Mouse (Mus musculus) forebrain, embryonic 16.5 days (tissue): ENCODE results near the gene Palm3. TPM values are rescaled to one million over a fixed set of nuclear protein-coding genes. Genes with fewer than 3 reads are reported as not detected.
A peak's percentile ranks its signal among the peaks of the same experiment; 100 is the strongest.

Source experiments
- ATAC-seq: fragments of 200-750 bp; cut with Nextera tagmentation; 2 replicates; pipeline ENCODE4 v1.8.0; 2017; ENCODE audit warnings: mild to moderate bottlenecking, moderate library complexity
- H3K27ac ChIP-seq: fragments of 300-500 bp; sonication (generic); 2 replicates; pipeline ENCODE4 v1.5.1; 2014; ENCODE audit warnings: low read length, control low read depth
- H3K27me3 ChIP-seq: fragments of 300-500 bp; sonication (generic); replicated peaks from 2 replicates; pipeline ENCODE4 v1.6.1; 2014; ENCODE audit warnings: low read length; ENCODE audit not compliant: control insufficient read depth, insufficient read depth
- H3K36me3 ChIP-seq: fragments of 300-500 bp; sonication (generic); 2 replicates; pipeline ENCODE4 v1.6.1; 2014; ENCODE audit not compliant: control insufficient read depth, insufficient read depth
- H3K4me1 ChIP-seq: fragments of 300-500 bp; sonication (generic); replicated peaks from 2 replicates; pipeline ENCODE4 v1.6.1; 2014; ENCODE audit warnings: low read length; ENCODE audit not compliant: control insufficient read depth, insufficient read depth
- H3K4me2 ChIP-seq: fragments of 300-500 bp; sonication (generic); 2 replicates; pipeline ENCODE4 v1.6.1; 2014; ENCODE audit warnings: mild to moderate bottlenecking, low read length, control low read depth
- H3K4me3 ChIP-seq: fragments of 300-500 bp; sonication (generic); replicated peaks from 2 replicates; pipeline ENCODE4 v1.5.1; 2014; ENCODE audit warnings: mild to moderate bottlenecking, low read length, control low read depth
- H3K9ac ChIP-seq: fragments of 300-500 bp; sonication (generic); replicated peaks from 2 replicates; pipeline ENCODE4 v1.6.1; 2014; ENCODE audit warnings: low read depth, low read length, control low read depth
- H3K9me3 ChIP-seq: fragments of 300-500 bp; sonication (generic); 2 replicates; pipeline ENCODE4 v1.6.1; 2016; ENCODE audit warnings: low read length; ENCODE audit not compliant: control insufficient read depth
- WGBS: fragments of 180-500 bp; shearing (Covaris S2); extraction: QIAGEN DNeasy Blood & Tissue Kit; methylation state at CpG from one replicate; pipeline ENCODE4 v1.1.7; 2014; 5-methylcytosine and 5-hydroxymethylcytosine counted together
- polyA plus RNA-seq: library from polyadenylated mRNA; unstranded; fragments of >200 nt; fragmentation: Nextera tagmentation; extraction: Ambion mirVana; gene quantifications from 2 replicates; pipeline ENCODE4 v1.2.1, GENCODE M21; 2015

Gene Palm3
- polyA plus RNA-seq, 1 experiment from 2014 or later, result 2.0 TPM

- Histone ChIP-seq H3K27ac (no peak overlapping the region), H3K4me2 (peak overlapping the region; percentile 75), H3K36me3 (no peaks in the 10 kb centered on the region), H3K4me3 (no peak overlapping the region; the same call in 1 of the 2 replicates), H3K4me1 (peaks cover 20% of the 10 kb centered on the region), H3K9me3 (no peaks in the 10 kb centered on the region), H3K9ac (no peak overlapping the region), H3K27me3 (peaks cover 31% of the 10 kb centered on the region)
- 4% methylated on average over 35 of the region's 35 CpGs for WGBS
- ATAC-seq, result no peak
Measured at GRCm38 (mm10) chr8:84012499-84013165, 8.6 kb upstream of the Palm3 start.

GRCm38 (mm10) chr8:84015833-84016232, 5.4 kb upstream of the Palm3 start:
- Histone ChIP-seq H3K9me3 (no peaks in the 10 kb centered on the region), H3K4me2 (no peak overlapping the region), H3K36me3 (no peaks in the 10 kb centered on the region), H3K4me1 (peaks cover 16% of the 10 kb centered on the region), H3K27me3 (peaks cover 22% of the 10 kb centered on the region), H3K27ac (no peak overlapping the region), H3K9ac (no peak overlapping the region), H3K4me3 (no peak overlapping the region)
- WGBS, result 93% methylated on average over 5 of the region's 5 CpGs
- ATAC-seq, result no peak

- WGBS, result 81% methylated on average over 9 of the region's 9 CpGs
Measured at GRCm38 (mm10) chr8:84019738-84020137, 1.5 kb upstream of the Palm3 start.

GRCm38 (mm10) chr8:84021569-84021968, 298 bp downstream of the Palm3 start:
- Histone ChIP-seq H3K4me1 (peaks cover 10% of the 10 kb centered on the region; the same call in 1 of the 2 replicates), H3K27ac (no peak overlapping the region), H3K9ac (no peak overlapping the region), H3K36me3 (no peaks in the 10 kb centered on the region), H3K4me2 (no peak overlapping the region), H3K27me3 (peaks cover 6% of the 10 kb centered on the region), H3K4me3 (no peak overlapping the region), H3K9me3 (no peaks in the 10 kb centered on the region)
- WGBS, result 52% methylated on average over 12 of the region's 12 CpGs
- no peak for ATAC-seq

More at GRCm38 (mm10) chr8:84019738-84020137, 1.5 kb upstream of the Palm3 start:
- Histone ChIP-seq H3K4me2 (no peak overlapping the region), H3K4me3 (no peak overlapping the region), H3K27me3 (peaks cover 3% of the 10 kb centered on the region; the same call in 1 of the 2 replicates), H3K4me1 (no peaks in the 10 kb centered on the region), H3K9ac (no peak overlapping the region), H3K36me3 (no peaks in the 10 kb centered on the region), H3K9me3 (no peaks in the 10 kb centered on the region), H3K27ac (no peak overlapping the region)
- ATAC-seq, result no peak

- Histone ChIP-seq H3K4me2 (no peak overlapping the region), H3K27ac (no peak overlapping the region), H3K9me3 (no peaks in the 10 kb centered on the region), H3K27me3 (peaks cover 15% of the 10 kb centered on the region), H3K9ac (no peak overlapping the region), H3K36me3 (no peaks in the 10 kb centered on the region), H3K4me3 (no peak overlapping the region), H3K4me1 (peaks cover 10% of the 10 kb centered on the region; the same call in 1 of the 2 replicates)
- no peak for ATAC-seq
- 62% methylated on average over 5 of the region's 5 CpGs for WGBS
Measured at GRCm38 (mm10) chr8:84023085-84023484, 1.8 kb downstream of the Palm3 start.

GRCm38 (mm10) chr8:84023631-84024030, 2.4 kb downstream of the Palm3 start:
- WGBS, result 91% methylated on average over 1 of the region's 1 CpGs

GRCm38 (mm10) chr8:84024171-84024570, 2.9 kb downstream of the Palm3 start:
- ATAC-seq, result no peak
- Histone ChIP-seq H3K36me3 (no peaks in the 10 kb centered on the region), H3K27ac (no peak overlapping the region), H3K4me1 (peaks cover 10% of the 10 kb centered on the region; the same call in 1 of the 2 replicates), H3K9me3 (no peaks in the 10 kb centered on the region), H3K4me3 (no peak overlapping the region), H3K4me2 (no peak overlapping the region), H3K9ac (no peak overlapping the region), H3K27me3 (peaks cover 15% of the 10 kb centered on the region)
- WGBS, result 17% methylated on average over 10 of the region's 10 CpGs

More at GRCm38 (mm10) chr8:84023631-84024030, 2.4 kb downstream of the Palm3 start:
- ATAC-seq, result no peak
- Histone ChIP-seq H3K36me3 (no peaks in the 10 kb centered on the region), H3K4me2 (no peak overlapping the region), H3K27me3 (peaks cover 15% of the 10 kb centered on the region), H3K27ac (no peak overlapping the region), H3K4me3 (no peak overlapping the region), H3K9ac (no peak overlapping the region), H3K4me1 (peaks cover 10% of the 10 kb centered on the region; the same call in 1 of the 2 replicates), H3K9me3 (no peaks in the 10 kb centered on the region)

- H3K27me3 ChIP-seq, result peaks cover 11% of the 10 kb centered on the region
- H3K4me3 ChIP-seq, result peak overlapping the region; percentile 47
- H3K36me3 ChIP-seq, result no peaks in the 10 kb centered on the region
- H3K4me1 ChIP-seq, result peaks cover 10% of the 10 kb centered on the region; the same call in 1 of the 2 replicates
- no peak overlapping the region for H3K27ac ChIP-seq
- under 1% methylated on average over 41 of the region's 41 CpGs for WGBS
- H3K9ac ChIP-seq, result peak overlapping the region; percentile 56
- peak overlapping the region; percentile 73 for H3K4me2 ChIP-seq
- peak; percentile 80 for ATAC-seq
- H3K9me3 ChIP-seq, result no peaks in the 10 kb centered on the region
Measured at GRCm38 (mm10) chr8:84025863-84026262, 4.6 kb downstream of the Palm3 start.

GRCm38 (mm10) chr8:84027449-84027848, 6.2 kb downstream of the Palm3 start:
- Histone ChIP-seq H3K9ac (no peak overlapping the region), H3K4me2 (no peak overlapping the region), H3K4me3 (no peak overlapping the region), H3K27ac (no peak overlapping the region), H3K27me3 (peaks cover 11% of the 10 kb centered on the region), H3K9me3 (no peaks in the 10 kb centered on the region), H3K4me1 (peaks cover 10% of the 10 kb centered on the region; the same call in 1 of the 2 replicates), H3K36me3 (no peaks in the 10 kb centered on the region)
- WGBS, result 9% methylated on average over 10 of the region's 10 CpGs
- no peak for ATAC-seq
